Mouse (Mus musculus) liver, adult 2 months (tissue): ENCODE results near the gene Olfr812.

Source experiments
- CTCF ChIP-seq: fragments of 200-500 bp; IDR thresholded peaks from 2 replicates; pipeline ENCODE4 v1.5.1; 2011; ENCODE audit warnings: low read depth, low read length, control low read depth
- POLR2A ChIP-seq: fragments of 200-500 bp; IDR thresholded peaks from 2 replicates; pipeline ENCODE4 v1.6.1; 2011; ENCODE audit warnings: low read length, control low read depth; ENCODE audit not compliant: insufficient read depth; ENCODE audit errors: extremely low read depth

GRCm38 (mm10) chr10:129847343-129847742 is 1.4 kb upstream of the Olfr812 start:
- no peak for TF ChIP-seq CTCF
- TF ChIP-seq POLR2A, result no peak
